Mouse (Mus musculus): ENCODE results near the gene Nppb. TPM values are rescaled to one million over a fixed set of nuclear protein-coding genes. Genes with fewer than 3 reads are reported as not detected.

The Nppb gene
- total and polyA plus RNA-seq, 3 experiments: not detected

DNA sequence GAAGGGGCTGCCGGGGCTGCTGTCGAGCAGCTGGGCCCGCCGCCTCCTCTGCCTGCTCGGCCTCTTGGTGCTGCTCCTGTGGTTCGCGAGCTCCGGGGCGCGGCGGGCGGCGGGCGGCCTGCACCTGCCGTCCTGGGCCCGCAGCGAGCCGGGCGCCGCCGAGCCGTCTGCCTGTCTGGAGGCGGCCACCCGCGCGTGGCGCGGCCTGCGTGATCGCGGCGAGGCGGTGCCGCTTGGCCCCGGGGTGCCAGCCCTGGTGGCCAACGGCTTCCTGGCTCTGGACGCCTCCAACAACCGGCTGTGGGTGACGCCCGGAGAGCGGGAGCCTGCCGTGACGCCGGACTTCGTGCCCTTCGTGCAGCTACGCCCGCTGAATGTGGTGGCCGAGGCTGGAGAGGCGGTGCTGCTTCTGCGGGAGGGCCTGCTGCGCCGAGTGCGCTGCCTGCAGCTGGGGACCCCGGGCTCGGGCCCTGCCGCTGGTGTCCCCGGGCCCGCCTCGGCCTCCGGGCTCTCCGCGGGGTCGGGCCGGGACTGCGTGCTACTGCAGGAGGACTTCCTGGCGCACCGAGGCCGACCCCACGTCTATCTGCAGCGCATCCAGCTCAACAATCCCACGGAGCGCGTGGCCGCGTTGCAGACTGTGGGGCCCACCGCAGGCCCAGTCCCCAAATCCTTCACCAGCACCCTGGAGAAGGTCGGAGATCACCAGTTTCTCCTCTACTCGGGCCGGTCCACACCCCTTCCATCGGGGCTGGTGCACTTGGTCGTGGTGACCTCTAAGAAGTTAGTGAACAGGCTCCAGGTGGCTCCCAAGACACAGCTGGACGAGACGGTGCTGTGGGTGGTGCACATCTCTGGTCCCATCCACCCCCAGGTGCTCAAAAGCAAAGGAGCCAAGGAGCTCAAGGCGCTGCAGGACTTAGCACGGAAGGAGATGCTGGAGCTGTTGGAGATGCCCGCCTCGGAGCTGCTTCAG lies 44.3 kb upstream of the Nppb start:
- in situ Hi-C loops (cut with MboI; ENCODE audit: low pct_ligation_motif_present, low pct_unique_long_range_greater_than_20kb, low sequenced_read_pairs): no loop called here
- peaks cover 24% of the 10 kb centered on the region for H3K27me3 ChIP-seq (replicated peaks)
- H3K9ac ChIP-seq (ENCODE audit: insufficient read depth, low read depth): peak overlapping the region; percentile 85
- no peak for DNase-seq (ENCODE audit: extremely low read depth)
- TF ChIP-seq TBP (conservative IDR thresholded peaks at IDR 0.05; ENCODE audit: low read depth, low read length) (no peak), MXI1 (IDR thresholded peaks at IDR 0.05; ENCODE audit: low read depth, low read length) (0 out of 2 replicates have a peak, but pooled peaks have one; percentile 6), MAX (IDR thresholded peaks at IDR 0.05; ENCODE audit: low read length) (no peak), UBTF (IDR thresholded peaks at IDR 0.05; ENCODE audit: low read depth, low read length) (peak; percentile 31; the same call in 1 of the 2 replicates)
- no peaks in the 10 kb centered on the region for H3K9me3 ChIP-seq (replicated peaks; ENCODE audit: low read length)
- H3K79me2 ChIP-seq (replicated peaks; ENCODE audit: control insufficient read depth, extremely low read depth, insufficient read depth, poor library complexity, severe bottlenecking): peaks cover 28% of the 10 kb centered on the region
- no peak overlapping the region for H3K27ac ChIP-seq (ENCODE audit: insufficient read depth, low read depth)
- peak overlapping the region; percentile 61 to 100 (median 98) for H3K4me3 ChIP-seq (replicated peaks in 1 of 3; ENCODE audit: low read depth in 2 of 3, low read length in 2 of 3, poor library complexity in 1 of 3)
- H3K4me2 ChIP-seq (ENCODE audit: insufficient read depth, low read depth, poor library complexity, severe bottlenecking): peak overlapping the region; percentile 80
- peaks cover 25 to 38% of the 10 kb centered on the region in 2 experiments for H3K36me3 ChIP-seq (replicated peaks in 1 of 2; ENCODE audit: control insufficient read depth in 1 of 2, insufficient read depth in 1 of 2, low read length in 1 of 2)
- peaks cover 13 to 40% of the 10 kb centered on the region in 2 experiments for H3K4me1 ChIP-seq (ENCODE audit: control insufficient read depth in 1 of 2, insufficient read depth in 2 of 2)
- dilution Hi-C loops (cut with MboI; ENCODE audit: extremely low pct_ligation_motif_present, extremely low pct_unique_long_range_greater_than_20kb, low sequenced_read_pairs): no loop called here

DNA sequence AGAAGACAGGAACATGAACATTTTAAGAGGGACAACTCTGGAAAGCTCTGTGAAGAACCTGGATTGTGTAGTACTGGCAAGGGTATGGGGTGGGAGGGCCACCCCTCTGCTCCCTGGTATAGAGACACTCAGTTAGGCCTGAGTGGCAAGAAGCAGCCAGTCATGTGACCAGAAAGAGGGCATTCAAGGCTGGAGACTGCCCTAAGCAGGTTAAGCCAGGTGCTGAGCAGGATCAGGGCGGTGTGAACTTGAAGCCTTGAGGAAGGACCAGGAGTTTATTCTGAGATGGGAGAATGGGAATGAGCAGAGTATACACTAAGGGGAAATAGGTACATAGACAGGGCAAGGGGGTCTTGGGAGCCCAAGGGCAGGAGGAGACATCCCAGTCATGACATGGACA lies 42.6 kb upstream of the Nppb start:
- TF ChIP-seq MEF2A (IDR thresholded peaks at IDR 0.05; ENCODE audit: borderline replicate concordance, low read depth, low read length): no peak
- no peak for TF ChIP-seq MXI1 (IDR thresholded peaks at IDR 0.05; ENCODE audit: low read depth, low read length)
- H3K9ac ChIP-seq (ENCODE audit: insufficient read depth, low read depth): 0 out of 2 replicates have a peak overlapping the region, but pooled peaks have one; percentile 18
- in situ Hi-C loops (cut with MboI; ENCODE audit: low pct_ligation_motif_present, low pct_unique_long_range_greater_than_20kb, low sequenced_read_pairs): no loop called here
- H3K36me3 ChIP-seq (replicated peaks in 1 of 2; ENCODE audit: control insufficient read depth in 1 of 2, insufficient read depth in 1 of 2, low read length in 1 of 2): peaks cover 38 to 55% of the 10 kb centered on the region in 2 experiments
- peaks cover 28% of the 10 kb centered on the region for H3K79me2 ChIP-seq (replicated peaks; ENCODE audit: control insufficient read depth, extremely low read depth, insufficient read depth, poor library complexity, severe bottlenecking)
- peaks cover 11% of the 10 kb centered on the region for H3K27me3 ChIP-seq (replicated peaks)
- dilution Hi-C loops (cut with MboI; ENCODE audit: extremely low pct_ligation_motif_present, extremely low pct_unique_long_range_greater_than_20kb, low sequenced_read_pairs): no loop called here
- no peaks in the 10 kb centered on the region for H3K9me3 ChIP-seq (replicated peaks; ENCODE audit: low read length)
- no peak overlapping the region for H3K4me3 ChIP-seq (replicated peaks in 1 of 3; ENCODE audit: low read depth in 2 of 3, low read length in 2 of 3, poor library complexity in 1 of 3)
- H3K27ac ChIP-seq (ENCODE audit: insufficient read depth, low read depth): no peak overlapping the region
- peaks cover 8 to 34% of the 10 kb centered on the region in 2 experiments for H3K4me1 ChIP-seq (ENCODE audit: control insufficient read depth in 1 of 2, insufficient read depth in 2 of 2)
- DNase-seq (ENCODE audit: extremely low read depth): no peak
- H3K4me2 ChIP-seq (ENCODE audit: insufficient read depth, low read depth, poor library complexity, severe bottlenecking): peak overlapping the region; percentile 80; the same call in 1 of the 2 replicates

DNA sequence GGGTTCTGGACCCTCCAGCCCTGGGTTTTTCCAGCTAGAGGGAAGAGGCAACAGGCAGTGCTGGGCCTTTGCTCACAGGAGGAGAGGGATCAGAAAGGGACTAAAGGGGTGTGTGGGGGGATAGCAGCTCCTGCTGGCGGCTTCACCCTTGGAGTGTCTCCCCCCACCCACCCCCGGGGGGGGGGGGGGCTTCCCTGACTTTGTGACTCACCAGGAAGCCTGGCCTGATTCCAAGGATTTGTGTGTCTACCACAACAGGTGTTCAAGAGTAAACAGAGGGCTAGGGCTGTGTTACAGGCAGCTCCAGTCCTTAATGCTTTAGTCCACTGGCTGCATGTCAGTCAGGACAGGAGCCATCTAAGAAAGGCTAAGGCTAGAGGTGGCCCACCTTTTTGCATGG lies 38.1 kb upstream of the Nppb start:
- peaks cover 14% of the 10 kb centered on the region for H3K79me2 ChIP-seq (replicated peaks; ENCODE audit: control insufficient read depth, extremely low read depth, insufficient read depth, poor library complexity, severe bottlenecking)
- in situ Hi-C loops (cut with MboI; ENCODE audit: low pct_ligation_motif_present, low pct_unique_long_range_greater_than_20kb, low sequenced_read_pairs): no loop called here
- H3K27me3 ChIP-seq (replicated peaks): no peaks in the 10 kb centered on the region
- no peak overlapping the region for H3K9ac ChIP-seq (ENCODE audit: insufficient read depth, low read depth)
- peaks cover 38 to 77% of the 10 kb centered on the region in 2 experiments for H3K36me3 ChIP-seq (replicated peaks in 1 of 2; ENCODE audit: control insufficient read depth in 1 of 2, insufficient read depth in 1 of 2, low read length in 1 of 2)
- H3K4me3 ChIP-seq (replicated peaks in 1 of 3; ENCODE audit: low read depth in 2 of 3, low read length in 2 of 3, poor library complexity in 1 of 3): no peak overlapping the region
- H3K4me1 ChIP-seq (ENCODE audit: control insufficient read depth in 1 of 2, insufficient read depth in 2 of 2): peaks cover 4 to 11% of the 10 kb centered on the region in 2 experiments
- no peak for DNase-seq (ENCODE audit: extremely low read depth)
- dilution Hi-C loops (cut with MboI; ENCODE audit: extremely low pct_ligation_motif_present, extremely low pct_unique_long_range_greater_than_20kb, low sequenced_read_pairs): no loop called here
- no peak overlapping the region for H3K27ac ChIP-seq (ENCODE audit: insufficient read depth, low read depth)
- no peak overlapping the region for H3K4me2 ChIP-seq (ENCODE audit: insufficient read depth, low read depth, poor library complexity, severe bottlenecking)
- no peaks in the 10 kb centered on the region for H3K9me3 ChIP-seq (replicated peaks; ENCODE audit: low read length)
- TF ChIP-seq E2F4 (IDR thresholded peaks at IDR 0.05; ENCODE audit: insufficient replicate concordance, low read depth, low read length): no peak
- no peak for TF ChIP-seq USF1 (IDR thresholded peaks at IDR 0.05; ENCODE audit: low read depth, low read length)
